Mouse (Mus musculus) kidney, embryonic 14.5 days (tissue): Measurements from ENCODE around the gene Cldn6. TPM values are rescaled to one million over a fixed set of nuclear protein-coding genes. Genes with fewer than 3 reads are reported as not detected.

ENCODE experiments used
- ATAC-seq: fragments of 200-750 bp; cut with Nextera tagmentation; 2 replicates; pipeline ENCODE4 v1.8.0; 2017; ENCODE audit warnings: moderate number of reproducible peaks, mild to moderate bottlenecking, moderate TSS enrichment, moderate library complexity; ENCODE audit not compliant: low FRiP score, low TSS enrichment
- H3K27ac ChIP-seq: fragments of 300-500 bp; sonication (generic); 2 replicates; pipeline ENCODE4 v1.5.1; 2014; ENCODE audit warnings: low read depth, mild to moderate bottlenecking, low read length, moderate library complexity, mixed read lengths
- H3K27me3 ChIP-seq: fragments of 300-500 bp; sonication (generic); 2 replicates; pipeline ENCODE4 v1.6.1; 2014; ENCODE audit warnings: mild to moderate bottlenecking, low read length; ENCODE audit not compliant: control insufficient read depth, insufficient read depth
- H3K36me3 ChIP-seq: fragments of 300-500 bp; sonication (generic); 2 replicates; pipeline ENCODE4 v1.6.1; 2014; ENCODE audit warnings: low read length, mixed read lengths; ENCODE audit not compliant: control insufficient read depth, insufficient read depth
- H3K4me1 ChIP-seq: fragments of 300-500 bp; sonication (generic); 2 replicates; pipeline ENCODE4 v1.6.1; 2014; ENCODE audit warnings: low read length, mixed read lengths; ENCODE audit not compliant: control insufficient read depth, insufficient read depth
- H3K4me2 ChIP-seq: fragments of 300-500 bp; sonication (generic); replicated peaks from 2 replicates; pipeline ENCODE4 v1.6.1; 2014; ENCODE audit warnings: low read depth, mild to moderate bottlenecking, low read length
- H3K4me3 ChIP-seq: fragments of 300-500 bp; sonication (generic); 2 replicates; pipeline ENCODE4 v1.5.1; 2014; ENCODE audit warnings: mild to moderate bottlenecking, low read length
- H3K9ac ChIP-seq: fragments of 300-500 bp; sonication (generic); 2 replicates; pipeline ENCODE4 v1.6.1; 2014; ENCODE audit warnings: low read depth, mild to moderate bottlenecking, low read length, moderate library complexity
- H3K9me3 ChIP-seq: fragments of 300-500 bp; sonication (generic); 2 replicates; pipeline ENCODE4 v1.6.1; 2016; ENCODE audit warnings: low read length; ENCODE audit not compliant: control insufficient read depth
- WGBS: fragments of 180-500 bp; shearing (Covaris S2); extraction: QIAGEN DNeasy Blood & Tissue Kit; methylation state at CpG from one replicate; pipeline ENCODE4 v1.1.7; 2014; 5-methylcytosine and 5-hydroxymethylcytosine counted together
- polyA plus RNA-seq: library from polyadenylated mRNA; unstranded; fragments of >200 nt; fragmentation: Nextera tagmentation; extraction: Ambion mirVana; gene quantifications from 2 replicates; pipeline ENCODE4 v1.2.1, GENCODE M21; 2014

The Cldn6 gene
- 153 and 181 TPM in 2 replicates for polyA plus RNA-seq

- Histone ChIP-seq H3K9ac (peak within 1 kb of the TSS; percentile 57), H3K27me3 (peaks cover 27% of the 10 kb centered on the region), H3K4me2 (peak within 1 kb of the TSS; percentile 56), H3K9me3 (no peaks in the 10 kb centered on the region), H3K4me3 (peak within 1 kb of the TSS; percentile 41), H3K27ac (peak within 1 kb of the TSS; percentile 47; the same call in 1 of the 2 replicates), H3K4me1 (peaks cover 49% of the 10 kb centered on the region; the same call in 1 of the 2 replicates), H3K36me3 (no peaks in the 10 kb centered on the region)
- 4% methylated on average over 38 of the region's 38 CpGs for WGBS
- ATAC-seq = no peak
These were observed at the start of gene Cldn6 for GRCm38 (mm10) chr17:23679127-23679835. Gene Cldn6, plus strand, starts transcription at chr17:23679249.

GRCm38 (mm10) chr17:23630195-23631020 lies 48.6 kb upstream of the Cldn6 start:
- H3K9ac ChIP-seq = peak overlapping the region; percentile 25; the same call in 1 of the 2 replicates
- no peak overlapping the region for H3K27ac ChIP-seq
- no peaks in the 10 kb centered on the region for H3K36me3 ChIP-seq
- H3K4me2 ChIP-seq = peak overlapping the region; percentile 40
- 0 out of 2 replicates have a peak overlapping the region, but pooled peaks have one; percentile 8 for H3K4me3 ChIP-seq
- no peaks in the 10 kb centered on the region for H3K27me3 ChIP-seq
- no peaks in the 10 kb centered on the region for H3K9me3 ChIP-seq
- peak; percentile 80 for ATAC-seq
- 15% methylated on average over 22 of the region's 22 CpGs for WGBS
- H3K4me1 ChIP-seq = no peaks in the 10 kb centered on the region

- ATAC-seq = 0 out of 2 replicates have a peak, but pooled peaks have one; percentile 13
- Histone ChIP-seq H3K4me2 (no peak overlapping the region), H3K4me3 (no peak overlapping the region), H3K4me1 (no peaks in the 10 kb centered on the region), H3K9me3 (no peaks in the 10 kb centered on the region), H3K36me3 (no peaks in the 10 kb centered on the region), H3K9ac (no peak overlapping the region), H3K27me3 (no peaks in the 10 kb centered on the region), H3K27ac (no peak overlapping the region)
- WGBS = 82% methylated on average over 8 of the region's 8 CpGs
These were observed 47.8 kb upstream of the Cldn6 start for GRCm38 (mm10) chr17:23631241-23631640.

GRCm38 (mm10) chr17:23644613-23645495 lies 34.2 kb upstream of the Cldn6 start, which contains the start of gene Mmp25:
Gene Mmp25, minus strand, starts transcription at chr17:23645277.
- H3K4me3 ChIP-seq = peak within 1 kb of the TSS; percentile 43
- H3K9ac ChIP-seq = peak within 1 kb of the TSS; percentile 19; the same call in 1 of the 2 replicates
- peak within 1 kb of the TSS; percentile 64 for H3K4me2 ChIP-seq
- no peaks in the 10 kb centered on the region for H3K36me3 ChIP-seq
- H3K4me1 ChIP-seq = no peaks in the 10 kb centered on the region
- peak; percentile 69 for ATAC-seq
- H3K27ac ChIP-seq = no peak within 1 kb of the TSS
- peaks cover 3% of the 10 kb centered on the region; the same call in 1 of the 2 replicates for H3K27me3 ChIP-seq
- 1% methylated on average over 58 of the region's 58 CpGs for WGBS
- H3K9me3 ChIP-seq = 0 out of 2 replicates have a peak, but pooled peaks cover 2% of the 10 kb centered on the region

GRCm38 (mm10) chr17:23645894-23646293 lies 33.2 kb upstream of the Cldn6 start:
- Histone ChIP-seq H3K9me3 (0 out of 2 replicates have a peak, but pooled peaks cover 2% of the 10 kb centered on the region), H3K4me1 (no peaks in the 10 kb centered on the region), H3K4me3 (no peak overlapping the region), H3K27ac (no peak overlapping the region), H3K36me3 (no peaks in the 10 kb centered on the region), H3K27me3 (peaks cover 3% of the 10 kb centered on the region; the same call in 1 of the 2 replicates), H3K4me2 (no peak overlapping the region), H3K9ac (no peak overlapping the region)
- no peak for ATAC-seq
- WGBS = 38% methylated on average over 10 of the region's 10 CpGs

GRCm38 (mm10) chr17:23651363-23651762 lies 27.7 kb upstream of the Cldn6 start:
- no peak overlapping the region for H3K4me3 ChIP-seq
- 80% methylated on average over 6 of the region's 6 CpGs for WGBS
- no peaks in the 10 kb centered on the region for H3K4me1 ChIP-seq
- no peaks in the 10 kb centered on the region for H3K9me3 ChIP-seq
- H3K27me3 ChIP-seq = no peaks in the 10 kb centered on the region
- H3K27ac ChIP-seq = no peak overlapping the region
- no peak overlapping the region for H3K4me2 ChIP-seq
- H3K9ac ChIP-seq = no peak overlapping the region
- no peak for ATAC-seq
- H3K36me3 ChIP-seq = no peaks in the 10 kb centered on the region

GRCm38 (mm10) chr17:23653324-23653723 lies 25.7 kb upstream of the Cldn6 start:
- no peak for ATAC-seq
- WGBS = 83% methylated on average over 1 of the region's 2 CpGs
- Histone ChIP-seq H3K4me1 (no peaks in the 10 kb centered on the region), H3K9ac (no peak overlapping the region), H3K9me3 (no peaks in the 10 kb centered on the region), H3K27ac (no peak overlapping the region), H3K4me3 (no peak overlapping the region), H3K27me3 (no peaks in the 10 kb centered on the region), H3K4me2 (no peak overlapping the region), H3K36me3 (no peaks in the 10 kb centered on the region)

GRCm38 (mm10) chr17:23654001-23654400 lies 25.0 kb upstream of the Cldn6 start:
- Histone ChIP-seq H3K27me3 (no peaks in the 10 kb centered on the region), H3K9me3 (no peaks in the 10 kb centered on the region), H3K36me3 (no peaks in the 10 kb centered on the region), H3K4me2 (no peak overlapping the region), H3K4me1 (no peaks in the 10 kb centered on the region), H3K27ac (no peak overlapping the region), H3K4me3 (no peak overlapping the region), H3K9ac (no peak overlapping the region)
- 55% methylated on average over 6 of the region's 6 CpGs for WGBS
- ATAC-seq = no peak
